Mouse (Mus musculus): ENCODE results near the gene Ifi213.
"Not testable (repeated sequence)": the region's sequence is repeated elsewhere in the genome, so short reads cannot be mapped to it uniquely, and the experiment has no call there.

Gene Ifi213

DNA sequence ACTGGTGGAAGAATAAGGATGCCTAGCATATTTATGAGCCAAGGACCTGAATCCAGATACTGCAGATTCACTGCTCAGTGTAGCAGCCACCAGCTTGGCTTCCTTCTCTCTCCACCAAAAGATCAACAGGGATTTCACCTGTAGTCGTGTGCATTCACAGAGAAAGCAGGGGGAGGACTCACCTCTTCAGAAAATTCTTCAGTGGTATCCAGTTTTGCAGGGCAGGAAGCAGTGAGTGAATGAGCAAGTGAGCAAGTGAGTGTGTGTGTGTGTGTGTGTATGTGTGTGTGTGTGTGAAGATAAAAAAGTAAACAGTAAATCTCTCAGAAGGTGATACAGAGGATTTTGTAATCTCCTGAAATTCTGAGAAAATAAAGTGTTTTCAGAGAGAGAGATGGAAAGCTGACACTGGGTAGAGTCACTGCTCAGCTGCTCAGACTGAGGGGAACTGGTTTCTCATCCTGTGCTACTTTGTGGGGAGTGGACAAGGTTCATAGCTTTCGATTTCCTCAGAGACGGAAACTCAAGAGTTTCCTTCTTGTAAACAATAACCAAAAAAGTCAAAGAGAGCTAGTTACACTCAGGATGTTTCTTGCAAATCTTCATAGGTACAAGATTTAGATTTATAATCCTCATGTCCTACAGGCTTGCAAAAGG is at the start of gene Ifi213:
Ifi213 (minus strand) TSS at position 437 of the 657 bp plus-strand sequence.
- not testable (repeated sequence) for DNase-seq

GRCm38 (mm10) chr1:173645393-173645792 is 46.3 kb upstream of the Ifi213 start:
- DNase-seq, result no peak

- DNase-seq, result no peak
Measured at GRCm38 (mm10) chr1:173633969-173634645, 35.0 kb upstream of the Ifi213 start.

- not testable (repeated sequence) for DNase-seq
Measured at GRCm38 (mm10) chr1:173630622-173631021, 31.5 kb upstream of the Ifi213 start, which contains the start of gene Ifi209. Gene Ifi209 (plus strand): TSS chr1:173630917.

DNA sequence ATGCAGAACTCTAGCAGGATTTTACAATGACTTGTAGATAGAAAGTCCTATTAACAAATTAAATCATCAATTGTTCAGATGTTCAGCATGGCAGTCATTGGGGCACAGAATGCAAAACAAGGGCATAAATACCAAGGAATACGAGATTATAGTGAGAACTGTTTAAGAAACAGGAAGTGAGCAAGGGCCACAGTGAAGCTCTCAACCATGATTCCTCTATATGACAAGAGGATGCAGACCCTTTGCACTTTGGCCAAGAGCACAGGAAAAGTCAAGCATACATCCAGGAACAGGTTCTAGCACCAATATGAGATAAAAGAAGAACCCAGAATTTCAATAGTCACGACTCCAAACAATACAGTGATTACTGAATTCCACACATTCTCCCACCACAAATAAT is 27.6 kb upstream of the Ifi213 start:
- DNase-seq, result no peak

DNA sequence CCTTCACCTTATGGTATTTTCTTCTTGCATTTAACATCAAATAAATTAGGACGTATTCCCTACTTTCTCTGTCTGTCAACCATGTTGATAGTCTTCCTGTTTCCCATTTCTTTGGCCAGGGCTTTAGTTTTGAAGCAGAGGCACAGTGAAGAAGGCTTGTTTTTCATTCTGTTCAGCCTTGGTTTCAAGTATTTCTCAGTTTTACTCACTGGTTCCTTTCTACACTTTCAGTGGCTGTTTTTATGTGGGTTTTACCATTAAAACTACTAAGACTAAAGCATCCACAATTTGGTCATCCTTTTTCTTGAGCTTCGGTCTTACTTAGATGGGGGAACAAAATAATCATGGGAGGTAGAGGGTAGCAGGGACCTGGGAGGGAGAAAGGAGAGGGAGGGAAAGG is 25.0 kb upstream of the Ifi213 start:
- DNase-seq, result no peak

DNA sequence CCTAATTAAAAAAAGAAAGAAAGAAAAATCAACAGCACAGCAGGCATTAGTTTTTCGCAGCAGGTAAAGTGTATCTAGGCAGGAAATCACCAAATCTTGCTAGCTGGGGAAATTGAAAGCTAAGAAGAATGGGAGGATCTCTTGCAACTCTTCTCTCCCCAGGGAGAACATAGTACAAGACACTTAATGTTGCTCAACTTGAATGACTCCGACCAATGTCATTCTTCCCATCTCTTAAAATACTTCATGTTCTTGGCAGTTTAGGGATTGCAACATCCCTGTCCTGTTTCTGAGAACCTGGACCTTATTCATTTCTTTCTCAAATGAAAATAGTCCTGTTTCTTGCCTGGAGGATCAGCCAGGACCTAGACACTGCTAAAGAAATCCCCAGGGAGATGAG is 23.1 kb upstream of the Ifi213 start:
- DNase-seq, result not testable (repeated sequence)

- DNase-seq, result not testable (repeated sequence)
Measured at GRCm38 (mm10) chr1:173610291-173610690, 11.2 kb upstream of the Ifi213 start.

DNA sequence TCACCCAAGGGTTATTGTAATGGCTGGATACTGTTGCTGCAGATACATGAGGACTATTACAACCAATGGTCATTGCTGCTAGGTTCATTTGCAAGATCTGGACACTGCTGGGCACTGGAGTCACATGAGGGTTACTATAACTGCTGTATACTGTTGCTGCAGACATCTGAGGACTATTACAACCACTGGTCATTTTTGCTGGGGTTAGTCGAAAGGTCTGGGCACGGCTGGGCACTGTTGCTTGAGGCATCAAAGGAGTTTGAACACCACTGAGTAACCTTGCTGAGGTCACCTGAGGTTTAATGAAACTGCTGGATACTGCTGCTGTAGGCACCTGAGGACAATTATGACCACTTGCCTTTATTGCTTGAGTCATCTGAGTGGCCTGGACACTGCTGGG is 9.4 kb downstream of the Ifi213 start:
- not testable (repeated sequence) for DNase-seq

DNA sequence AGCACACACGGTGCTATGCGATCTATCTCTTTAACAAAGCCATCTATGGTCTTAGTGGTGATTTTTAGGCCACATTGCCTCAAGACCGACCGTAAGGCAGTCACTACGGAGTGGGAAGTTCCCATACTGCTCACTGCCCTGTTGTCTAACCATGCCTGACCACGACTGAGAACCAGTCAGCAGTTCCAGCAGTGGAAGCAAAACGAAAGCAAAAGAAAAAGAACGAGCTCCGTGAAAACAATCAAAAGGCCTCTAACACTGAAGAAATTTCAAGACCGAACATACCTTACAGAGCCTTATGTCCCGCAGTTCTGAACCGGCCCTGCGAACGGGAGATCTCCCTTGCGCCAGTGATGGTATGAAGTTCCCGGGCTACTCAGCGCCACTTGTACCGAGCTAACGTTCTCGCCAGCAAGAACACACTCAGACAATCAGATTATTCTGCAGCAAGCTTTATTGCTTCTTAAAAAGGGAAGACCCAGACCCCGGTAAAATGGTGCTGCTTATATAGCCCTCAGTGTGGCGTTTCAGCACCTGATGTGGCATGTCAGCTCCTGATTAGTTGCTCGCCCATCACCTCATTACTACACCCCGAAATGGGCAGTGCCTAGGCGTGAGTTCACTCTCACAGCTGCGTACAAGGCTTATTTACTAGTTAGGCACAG is 19.0 kb downstream of the Ifi213 start:
- DNase-seq, result no peak

- DNase-seq, result no peak
Measured at GRCm38 (mm10) chr1:173579079-173579478, 20.0 kb downstream of the Ifi213 start.

- DNase-seq, result not testable (repeated sequence)
Measured at GRCm38 (mm10) chr1:173550491-173551050, 48.5 kb downstream of the Ifi213 start.

DNA sequence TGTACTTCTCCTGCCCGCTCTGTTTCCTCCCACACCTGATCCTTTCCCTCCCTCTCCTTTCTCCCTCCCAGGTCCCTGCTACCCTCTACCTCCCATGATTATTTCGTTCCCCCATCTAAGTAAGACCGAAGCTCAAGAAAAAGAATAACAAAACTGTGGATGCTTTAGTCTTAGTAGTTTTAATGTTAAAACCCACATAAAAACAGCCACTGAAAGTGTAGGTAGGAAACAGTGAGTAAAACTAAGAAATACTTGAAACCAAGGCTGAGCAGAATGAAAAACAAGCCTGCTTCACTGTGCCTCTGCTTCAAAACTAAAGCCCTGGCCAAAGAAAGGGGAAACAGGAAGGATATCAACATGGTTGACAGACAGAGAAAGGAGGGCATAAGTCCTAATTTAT is 50.3 kb downstream of the Ifi213 start:
- DNase-seq, result not testable (repeated sequence)

GRCm38 (mm10) chr1:173535791-173536190 is 63.3 kb downstream of the Ifi213 start, which contains the start of gene Ifi214:
Gene Ifi214 (minus strand): TSS chr1:173535957.
- not testable (repeated sequence) for DNase-seq

DNA sequence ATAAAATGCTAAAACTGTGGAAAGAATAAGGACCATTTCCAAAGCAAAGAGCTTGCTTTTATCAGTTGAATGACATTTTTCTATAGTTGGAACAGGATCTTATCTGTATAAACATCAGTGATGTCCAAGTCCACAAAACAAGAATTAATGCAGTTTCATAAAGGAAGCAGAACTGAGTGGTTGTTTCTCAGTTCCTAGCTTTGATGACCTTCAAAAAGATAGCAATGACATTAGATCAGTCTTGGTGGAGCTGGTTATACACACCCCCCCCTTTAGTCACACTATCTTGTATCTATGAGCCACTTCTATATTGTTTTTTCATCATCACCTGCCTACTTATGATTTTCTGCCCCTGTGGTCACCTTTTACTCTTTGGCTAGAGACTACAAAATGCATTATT is 77.6 kb downstream of the Ifi213 start:
- DNase-seq, result no peak
